Mouse (Mus musculus): Measurements from ENCODE around the gene Otos. TPM values are rescaled to one million over a fixed set of nuclear protein-coding genes. Genes with fewer than 3 reads are reported as not detected.

Gene Otos
- polyA plus RNA-seq, 1 experiment from 2014 or later, result 0.09 TPM

- H3K4me2 ChIP-seq (replicated peaks; ENCODE audit: low read depth, low read length), result no peak overlapping the region
- H3K27ac ChIP-seq (ENCODE audit: low read depth, low read length), result no peak overlapping the region
- H3K27me3 ChIP-seq (ENCODE audit: control insufficient read depth, insufficient read depth, low read length), result no peaks in the 10 kb centered on the region
- no peak overlapping the region for H3K9ac ChIP-seq (ENCODE audit: low read depth, low read length)
- no peak for DNase-seq (ENCODE audit: low spot score)
- H3K4me1 ChIP-seq (replicated peaks; ENCODE audit: control insufficient read depth, insufficient read depth, low read length), result no peaks in the 10 kb centered on the region
- no peak overlapping the region for H3K4me3 ChIP-seq (ENCODE audit: low read depth, low read length)
- no peaks in the 10 kb centered on the region for H3K9me3 ChIP-seq (ENCODE audit: control insufficient read depth, low read length)
- ATAC-seq (ENCODE audit: low FRiP score), result no peak
- no peaks in the 10 kb centered on the region for H3K36me3 ChIP-seq (ENCODE audit: control insufficient read depth, insufficient read depth, low read length)
- 77% methylated on average over 4 of the region's 4 CpGs for WGBS
Measured at GRCm38 (mm10) chr1:92607711-92608110, 40.9 kb downstream of the Otos start.

- Histone ChIP-seq H3K4me3 (ENCODE audit: low read depth, low read length) (no peak within 1 kb of the TSS), H3K4me2 (replicated peaks; ENCODE audit: low read depth, low read length) (no peak within 1 kb of the TSS), H3K27ac (ENCODE audit: low read depth, low read length) (no peak within 1 kb of the TSS), H3K4me1 (replicated peaks; ENCODE audit: control insufficient read depth, insufficient read depth, low read length) (no peaks in the 10 kb centered on the region), H3K36me3 (ENCODE audit: control insufficient read depth, insufficient read depth, low read length) (no peaks in the 10 kb centered on the region), H3K9ac (ENCODE audit: low read depth, low read length) (no peak within 1 kb of the TSS), H3K27me3 (ENCODE audit: control insufficient read depth, insufficient read depth, low read length) (no peaks in the 10 kb centered on the region), H3K9me3 (ENCODE audit: control insufficient read depth, low read length) (no peaks in the 10 kb centered on the region)
- 79% methylated on average over 1 of the region's 1 CpGs for WGBS
- ATAC-seq (ENCODE audit: low FRiP score), result no peak
- no peak for DNase-seq (ENCODE audit: low spot score)
Measured at GRCm38 (mm10) chr1:92605482-92605881, 43.2 kb downstream of the Otos start, which contains the start of gene Olfr1410. Gene Olfr1410 (plus strand): TSS chr1:92605782.

DNA sequence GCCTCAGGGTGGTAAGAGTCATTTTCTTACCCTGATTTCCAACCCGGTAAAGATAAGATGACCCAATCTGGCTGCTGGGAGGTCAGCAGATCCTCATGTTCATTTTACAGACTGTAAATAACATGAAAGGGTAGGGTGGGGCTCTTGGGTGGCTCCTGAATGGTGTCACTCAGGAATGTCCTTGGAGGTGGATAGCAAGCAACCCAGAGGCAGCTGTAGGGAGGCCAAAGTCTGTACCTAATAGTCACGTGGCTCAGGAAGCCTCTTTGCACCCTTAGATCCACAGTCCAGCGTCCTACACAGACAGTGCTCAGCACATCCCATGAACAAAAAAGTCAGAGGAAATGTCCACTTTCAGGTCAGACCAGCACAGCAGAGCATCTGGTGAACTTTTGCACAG lies 52.6 kb downstream of the Otos start:
- Histone ChIP-seq H3K36me3 (ENCODE audit: control insufficient read depth, insufficient read depth, low read length) (no peaks in the 10 kb centered on the region), H3K9ac (ENCODE audit: low read depth, low read length) (no peak overlapping the region), H3K4me3 (ENCODE audit: low read depth, low read length) (no peak overlapping the region), H3K27me3 (ENCODE audit: control insufficient read depth, insufficient read depth, low read length) (no peaks in the 10 kb centered on the region), H3K4me2 (replicated peaks; ENCODE audit: low read depth, low read length) (no peak overlapping the region), H3K9me3 (ENCODE audit: control insufficient read depth, low read length) (no peaks in the 10 kb centered on the region), H3K27ac (ENCODE audit: low read depth, low read length) (no peak overlapping the region), H3K4me1 (replicated peaks; ENCODE audit: control insufficient read depth, insufficient read depth, low read length) (no peaks in the 10 kb centered on the region)
- WGBS, result 89% methylated on average over 3 of the region's 3 CpGs
- ATAC-seq (ENCODE audit: low FRiP score) (no peak), DNase-seq (ENCODE audit: low spot score) (no peak)

Other genes with a start within 250 kb of the Otos start
- gene Ndufa10, start 175.0 kb downstream of the Otos start, polyA plus RNA-seq (2014; fragmentation: Nextera tagmentation; extraction: Ambion mirVana), result 287 and 289 TPM in 2 replicates
- not detected in 2 replicates for gene Olfr1416, start 163.7 kb downstream of the Otos start, polyA plus RNA-seq (2014; fragmentation: Nextera tagmentation; extraction: Ambion mirVana)
- not detected in 2 replicates for gene Olfr1415, start 152.7 kb downstream of the Otos start, polyA plus RNA-seq (2014; fragmentation: Nextera tagmentation; extraction: Ambion mirVana)
- not detected in 2 replicates for gene Olfr1414, start 130.2 kb downstream of the Otos start, polyA plus RNA-seq (2014; fragmentation: Nextera tagmentation; extraction: Ambion mirVana)
- gene Olfr1413, start 77.5 kb downstream of the Otos start, polyA plus RNA-seq (2014; fragmentation: Nextera tagmentation; extraction: Ambion mirVana), result not detected in 2 replicates
- gene Olfr1412, start 63.1 kb downstream of the Otos start, polyA plus RNA-seq (2014; fragmentation: Nextera tagmentation; extraction: Ambion mirVana), result not detected in 2 replicates
- gene Olfr1411, start 54.4 kb downstream of the Otos start, polyA plus RNA-seq (2014; fragmentation: Nextera tagmentation; extraction: Ambion mirVana), result not detected in 2 replicates
- gene Olfr1410, start 43.1 kb downstream of the Otos start, polyA plus RNA-seq (2014; fragmentation: Nextera tagmentation; extraction: Ambion mirVana), result not detected in 2 replicates
- gene Olfr12, start 31.1 kb downstream of the Otos start, polyA plus RNA-seq (2014; fragmentation: Nextera tagmentation; extraction: Ambion mirVana), result 0.09 TPM in 1 of 2 replicates, not detected in the other
- 388 and 392 TPM in 2 replicates for gene Cops9, start 6.9 kb downstream of the Otos start, polyA plus RNA-seq (2014; fragmentation: Nextera tagmentation; extraction: Ambion mirVana)
- gene Gpc1, start 182.8 kb upstream of the Otos start, polyA plus RNA-seq (2014; fragmentation: Nextera tagmentation; extraction: Ambion mirVana), result 31.1 and 35.9 TPM in 2 replicates

Data from hindbrain, embryonic 11.5 days (tissue).